Mouse (Mus musculus) heart, postnatal 4 days (tissue): ENCODE data around the gene Cmtm3. TPM values are rescaled to one million over a fixed set of nuclear protein-coding genes. Genes with fewer than 3 reads are reported as not detected.

Experiments used
- DNase-seq: peaks from one replicate; pipeline ENCODE4 v3.0.0; 2021
- total RNA-seq, 2 experiments: library from RNA; stranded (reverse); gene quantifications; 2 replicates each; pipeline ENCODE4 v1.2.3; 2021

The Cmtm3 gene
- total RNA-seq, 2 experiments from 2014 or later, result 50.6 to 50.7 TPM

DNA sequence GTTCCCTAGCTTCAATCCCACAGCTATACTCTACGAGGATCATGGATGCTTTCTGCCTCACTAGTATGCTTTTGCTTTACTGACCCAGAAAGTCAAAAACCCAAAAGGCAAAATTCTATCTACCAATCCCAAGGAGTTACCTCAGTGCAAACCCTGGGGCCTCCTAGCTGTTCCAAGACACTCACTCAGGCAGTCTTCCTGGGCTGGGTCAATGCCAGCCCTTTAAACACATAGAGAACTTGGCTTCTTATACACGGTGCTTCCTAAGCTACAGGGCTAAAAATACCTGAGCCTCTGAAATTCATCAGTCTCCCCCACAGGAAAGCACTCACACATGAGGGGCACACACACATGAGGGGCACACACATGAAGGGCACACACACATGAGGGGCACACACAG lies 44.1 kb downstream of the Cmtm3 start:
- no peak for DNase-seq

- no peak for DNase-seq
Measured at GRCm38 (mm10) chr8:104383977-104384376, 44.8 kb downstream of the Cmtm3 start.

DNA sequence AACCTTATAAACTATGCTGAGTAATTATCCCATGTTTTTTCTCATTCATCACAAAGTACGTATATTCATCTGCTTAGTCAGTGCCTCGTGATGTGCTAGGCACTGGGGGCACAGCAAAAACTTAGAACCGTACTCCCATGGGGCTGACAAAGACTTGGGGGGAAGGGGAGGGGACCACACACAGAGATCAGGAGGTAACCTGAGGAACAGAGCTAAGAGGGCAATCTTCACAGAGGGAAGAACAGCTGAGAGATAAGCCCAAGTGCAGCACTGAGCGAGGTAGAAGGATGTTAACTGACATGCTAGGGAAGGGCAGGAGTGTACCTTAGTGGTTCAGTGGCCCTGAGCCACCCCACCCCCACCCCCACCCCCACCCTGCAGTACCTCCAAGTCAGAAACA lies 47.5 kb downstream of the Cmtm3 start:
- no peak for DNase-seq

- no peak for DNase-seq
Measured at GRCm38 (mm10) chr8:104387501-104387900, 48.3 kb downstream of the Cmtm3 start.

GRCm38 (mm10) chr8:104387980-104388379 lies 48.8 kb downstream of the Cmtm3 start:
- DNase-seq, result peak; percentile 45

DNA sequence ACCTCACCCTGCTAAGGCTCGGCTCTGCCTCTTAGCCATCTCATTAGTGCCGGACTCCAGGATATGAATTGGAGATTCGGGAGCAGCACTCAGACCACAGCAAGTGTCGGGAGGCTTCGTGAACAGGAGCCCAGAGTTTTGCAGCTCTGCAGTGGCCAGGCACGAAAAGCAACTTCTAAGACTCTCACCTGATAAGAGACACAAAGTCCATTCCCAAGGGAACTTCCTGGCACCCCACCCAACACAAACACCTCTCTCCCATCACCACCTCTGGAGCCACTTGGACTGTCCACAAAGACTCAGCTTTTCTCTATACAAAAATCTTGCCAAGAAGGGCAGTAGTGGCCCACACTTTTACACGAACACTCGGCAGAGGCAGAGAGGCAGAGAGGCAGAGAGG lies 51.0 kb downstream of the Cmtm3 start:
- DNase-seq, result no peak

DNA sequence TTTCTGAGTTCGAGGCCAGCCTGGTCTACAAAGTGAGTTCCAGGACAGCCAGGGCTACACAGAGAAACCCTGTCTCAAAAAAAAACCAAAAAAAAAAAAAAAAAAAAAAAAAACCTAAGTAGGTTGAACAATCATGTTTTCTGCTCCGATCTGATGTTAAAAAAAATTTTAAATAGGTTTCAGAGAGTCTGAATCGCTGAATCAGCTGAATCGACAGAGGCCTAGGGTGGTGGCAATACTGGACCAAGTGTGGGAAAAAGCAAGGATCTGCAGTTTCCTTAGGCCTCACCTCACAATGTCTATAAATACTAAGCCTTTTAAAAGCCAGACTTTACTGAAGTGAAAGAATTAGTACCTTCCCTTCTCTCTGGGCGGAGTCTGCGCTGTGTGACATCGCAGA lies 53.9 kb downstream of the Cmtm3 start:
- DNase-seq, result no peak

- DNase-seq, result no peak
Measured at GRCm38 (mm10) chr8:104393767-104394166, 54.6 kb downstream of the Cmtm3 start.

- peak; percentile 50 for DNase-seq
Measured at GRCm38 (mm10) chr8:104394801-104395702, 55.8 kb downstream of the Cmtm3 start.

- DNase-seq, result peak; percentile 72
Measured at GRCm38 (mm10) chr8:104395703-104396357, 56.6 kb downstream of the Cmtm3 start, which contains the start of gene Cmtm4. Gene Cmtm4, minus strand, starts transcription at chr8:104395807.

Other genes with a start within 250 kb of the Cmtm3 start
- gene Cdh5, start 237.8 kb upstream of the Cmtm3 start, total RNA-seq, result 100 to 1,000 TPM; 260 to 270 TPM
- gene Bean1, start 169.0 kb upstream of the Cmtm3 start, total RNA-seq, result 1 to 10 TPM; 4.4 to 5.1 TPM
- 10 to 100 TPM in 1 of 2 experiments, 1 to 10 TPM in 1; 9.6 to 10.3 TPM for gene Tk2, start 90.9 kb upstream of the Cmtm3 start, total RNA-seq
- 10 to 100 TPM; 10.9 to 11.3 TPM for gene Cklf, start 88.5 kb upstream of the Cmtm3 start, total RNA-seq
- not detected for gene Cmtm2a, start 46.2 kb upstream of the Cmtm3 start, total RNA-seq
- not detected for gene Gm45711, start 29.3 kb upstream of the Cmtm3 start, total RNA-seq
- not detected for gene Cmtm1, start 29.3 kb upstream of the Cmtm3 start, total RNA-seq
- gene Gm11020, start 17.8 kb upstream of the Cmtm3 start, total RNA-seq, result not detected
- not detected for gene Cmtm2b, start 17.2 kb upstream of the Cmtm3 start, total RNA-seq
- 10 to 100 TPM; 17.1 to 17.2 TPM for gene Cmtm4, start 56.4 kb downstream of the Cmtm3 start, total RNA-seq
- gene Dync1li2, start 103.6 kb downstream of the Cmtm3 start, total RNA-seq, result 100 to 1,000 TPM in 1 of 2 experiments, 10 to 100 TPM in 1; 92.6 to 107 TPM
- gene Terb1, start 170.5 kb downstream of the Cmtm3 start, total RNA-seq, result not detected
- 10 to 100 TPM; 40.9 to 41.0 TPM for gene Nae1, start 195.2 kb downstream of the Cmtm3 start, total RNA-seq
- gene Car7, start 195.3 kb downstream of the Cmtm3 start, total RNA-seq, result 1 to 10 TPM; 1.7 to 2.9 TPM